Comparison of ENCODE assay signal across 8 mouse cellular contexts in genomic region chr7:27474490-27474954, GRCm38 (mm10). TPM values are rescaled to one million over a fixed set of nuclear protein-coding genes. Genes with fewer than 3 reads are reported as not detected.
DNase-seq lines count a peak whose midpoint lies in the region; ATAC-seq and TF ChIP-seq lines count a peak whose summit lies in the region.

No protein-coding gene starts in this region.

- no peaks in the 10 kb centered on the region for H3K27me3 ChIP-seq in hindbrain, postnatal 0 days (ENCODE audit: insufficient read depth, low read length)

- peak overlapping the region; percentile 85; the same call in 1 of the 2 replicates for H3K27ac ChIP-seq in hindbrain, postnatal 0 days
- peak overlapping the region; percentile 78 for H3K27ac ChIP-seq in left cerebral cortex, adult 2 months

- peak; percentile 92 for ATAC-seq in hindbrain, postnatal 0 days
- ATAC-seq in megakaryocyte, adult 5-6 weeks (ENCODE audit: poor library complexity, severe bottlenecking), result peak; percentile 74

- peaks cover 7% of the 10 kb centered on the region; the same call in 1 of the 2 replicates for H3K36me3 ChIP-seq in hindbrain, postnatal 0 days (ENCODE audit: insufficient read depth, low read length)

- TF ChIP-seq CTCF in hindbrain, postnatal 0 days (IDR thresholded peaks at IDR 0.05; ENCODE audit: low read depth), result peak; percentile 73
- peak; percentile 59 for TF ChIP-seq CTCF in left cerebral cortex, adult 2 months (IDR thresholded peaks at IDR 0.05)

- H3K4me1 ChIP-seq in hindbrain, postnatal 0 days (ENCODE audit: insufficient read depth, low read length), result no peaks in the 10 kb centered on the region

- peak overlapping the region; percentile 59; the same call in 1 of the 2 replicates for H3K9ac ChIP-seq in hindbrain, postnatal 0 days (replicated peaks; ENCODE audit: low read length)

- H3K4me3 ChIP-seq in hindbrain, postnatal 0 days (ENCODE audit: low read length), result peak overlapping the region; percentile 49
- H3K4me3 ChIP-seq in left cerebral cortex, adult 2 months, result peak overlapping the region; percentile 60

- WGBS in hindbrain, postnatal 0 days, result under 1% methylated on average over 23 of the region's 23 CpGs

- intact Hi-C loops in left cerebral cortex, adult 2 months (cut with DNase I), result no loop called here

- DNase-seq in WW6 (ENCODE audit: low read depth, low spot score), result peak; percentile 97
- peak; percentile 86 to 95 for DNase-seq in cerebellum, postnatal 4 days (ENCODE audit: low spot score in 2 of 2)
- DNase-seq in gastrocnemius, adult 18-20 months (ENCODE audit: low spot score), result peak; percentile 99
- DNase-seq in hindbrain, postnatal 0 days (ENCODE audit: low spot score), result peak; percentile 99
- peak; percentile 95 to 97 for DNase-seq in left cerebral cortex, adult 2 months (ENCODE audit: extremely low spot score in 1 of 2, low spot score in 2 of 2)
- DNase-seq in right cerebral cortex, adult 2 months (ENCODE audit: low spot score in 2 of 2), result peak; percentile 96 to 99
- peak; percentile 99 for DNase-seq in urinary bladder, postnatal 14 days (ENCODE audit: low spot score)

- peak overlapping the region; percentile 63 for H3K4me2 ChIP-seq in hindbrain, postnatal 0 days (ENCODE audit: low read depth, low read length)

- H3K9me3 ChIP-seq in hindbrain, postnatal 0 days (ENCODE audit: low read length), result no peaks in the 10 kb centered on the region

RNA-seq across cellular contexts. Expression of gene Sertad3, which starts 1.0 kb away (rescaled TPM):
- total RNA-seq in gastrocnemius, adult 18-20 months (2021), result 1 to 10 TPM; 3.0 to 4.0 TPM
- total RNA-seq in hindbrain, postnatal 0 days (2014; rRNA removed), result 5.0 and 6.3 TPM in 2 replicates
- 7.9 and 8.4 TPM in 2 replicates for polyA plus RNA-seq in hindbrain, postnatal 0 days (2015; fragmentation: Nextera tagmentation; extraction: Ambion mirVana)
- 1 to 10 TPM; 3.3 TPM for total RNA-seq in left cerebral cortex, adult 2 months (2021)
- 5.8 and 7.8 TPM in 2 replicates for total RNA-seq in megakaryocyte, adult 5-6 weeks (2015)
- total RNA-seq in megakaryocyte, adult 5-6 weeks (2017), result 11.1 and 11.6 TPM in 2 replicates

RNA-seq across cellular contexts. Expression of gene Sertad1, which starts 12.2 kb away (rescaled TPM):
- 1 to 10 TPM; 6.9 to 8.4 TPM for total RNA-seq in gastrocnemius, adult 18-20 months (2021)
- 7.2 and 9.4 TPM in 2 replicates for total RNA-seq in hindbrain, postnatal 0 days (2014; rRNA removed)
- 7.7 and 8.8 TPM in 2 replicates for polyA plus RNA-seq in hindbrain, postnatal 0 days (2015; fragmentation: Nextera tagmentation; extraction: Ambion mirVana)
- 10 to 100 TPM; 18.8 to 21.7 TPM for total RNA-seq in left cerebral cortex, adult 2 months (2021)
- 17.4 and 18.9 TPM in 2 replicates for total RNA-seq in megakaryocyte, adult 5-6 weeks (2015)
- total RNA-seq in megakaryocyte, adult 5-6 weeks (2017), result 11.2 and 19.7 TPM in 2 replicates

RNA-seq across cellular contexts. Expression of gene Prx, which starts 24.6 kb away (rescaled TPM):
- 1 to 10 TPM; 5.2 to 6.6 TPM for total RNA-seq in gastrocnemius, adult 18-20 months (2021)
- 1.8 and 2.1 TPM in 2 replicates for total RNA-seq in hindbrain, postnatal 0 days (2014; rRNA removed)
- polyA plus RNA-seq in hindbrain, postnatal 0 days (2015; fragmentation: Nextera tagmentation; extraction: Ambion mirVana), result 2.1 and 2.5 TPM in 2 replicates
- total RNA-seq in left cerebral cortex, adult 2 months (2021), result under 1 TPM; 0.47 to 0.50 TPM
- 0.05 and 0.16 TPM in 2 replicates for total RNA-seq in megakaryocyte, adult 5-6 weeks (2015)
- 0.22 TPM in 1 of 2 replicates, not detected in the other for total RNA-seq in megakaryocyte, adult 5-6 weeks (2017)

RNA-seq across cellular contexts. Expression of gene Blvrb, which starts 26.7 kb away (rescaled TPM):
- 10 to 100 TPM; 12.5 to 12.7 TPM for total RNA-seq in gastrocnemius, adult 18-20 months (2021)
- 19.7 and 23.9 TPM in 2 replicates for total RNA-seq in hindbrain, postnatal 0 days (2014; rRNA removed)
- 23.0 and 23.4 TPM in 2 replicates for polyA plus RNA-seq in hindbrain, postnatal 0 days (2015; fragmentation: Nextera tagmentation; extraction: Ambion mirVana)
- total RNA-seq in left cerebral cortex, adult 2 months (2021), result 10 to 100 TPM; 18.1 to 18.3 TPM
- 35.3 and 42.0 TPM in 2 replicates for total RNA-seq in megakaryocyte, adult 5-6 weeks (2015)
- 15.5 and 16.2 TPM in 2 replicates for total RNA-seq in megakaryocyte, adult 5-6 weeks (2017)

RNA-seq across cellular contexts. Expression of gene Sptbn4, which starts 27.0 kb away (rescaled TPM):
- total RNA-seq in gastrocnemius, adult 18-20 months (2021), result not detected
- total RNA-seq in hindbrain, postnatal 0 days (2014; rRNA removed), result 24.1 and 24.8 TPM in 2 replicates
- 2.8 and 3.4 TPM in 2 replicates for polyA plus RNA-seq in hindbrain, postnatal 0 days (2015; fragmentation: Nextera tagmentation; extraction: Ambion mirVana)
- total RNA-seq in left cerebral cortex, adult 2 months (2021), result 100 to 1,000 TPM; 153 to 162 TPM
- total RNA-seq in megakaryocyte, adult 5-6 weeks (2015), result 0.13 and 0.32 TPM in 2 replicates
- 0.07 and 0.20 TPM in 2 replicates for total RNA-seq in megakaryocyte, adult 5-6 weeks (2017)

Comparison
In these comparisons a context has a peak if more than half of its experiments do, and no peak if none do; other contexts are left out.
1. Peak in every context shown above with its lines: DNase-seq, ATAC-seq, H3K4me3 ChIP-seq and H3K27ac ChIP-seq.